Mouse (Mus musculus) limb, embryonic 10.5 days (tissue): ENCODE measurements around the gene Immp2l. TPM values are rescaled to one million over a fixed set of nuclear protein-coding genes. Genes with fewer than 3 reads are reported as not detected.

Source experiments
- DNase-seq: peaks from one replicate; pipeline ENCODE4 v3.0.0-alpha.2; 2017; ENCODE audit warnings: low spot score
- H3K27ac ChIP-seq: fragments of 300-500 bp; sonication (generic); 2 replicates; pipeline ENCODE4 v1.5.1; 2016; ENCODE audit warnings: mild to moderate bottlenecking
- H3K27me3 ChIP-seq: fragments of 300-500 bp; sonication (generic); 2 replicates; pipeline ENCODE4 v1.6.1; 2016; ENCODE audit warnings: low read depth, mild to moderate bottlenecking; ENCODE audit not compliant: poor library complexity, severe bottlenecking
- H3K36me3 ChIP-seq: fragments of 300-500 bp; sonication (generic); 2 replicates; pipeline ENCODE4 v1.6.1; 2016; ENCODE audit warnings: mild to moderate bottlenecking, moderate library complexity
- H3K4me1 ChIP-seq: fragments of 300-500 bp; sonication (generic); 2 replicates; pipeline ENCODE4 v1.6.1; 2016
- H3K4me3 ChIP-seq: fragments of 300-500 bp; sonication (generic); 2 replicates; pipeline ENCODE4 v1.5.1; 2016; ENCODE audit warnings: mild to moderate bottlenecking, moderate library complexity
- H3K9me3 ChIP-seq: fragments of 300-500 bp; sonication (generic); replicated peaks from 2 replicates; pipeline ENCODE4 v1.6.1; 2016; ENCODE audit warnings: mild to moderate bottlenecking
- WGBS: fragments of 180-500 bp; shearing (Covaris S2); methylation state at CpG from one replicate; pipeline ENCODE4 v1.1.7; 2016; 5-methylcytosine and 5-hydroxymethylcytosine counted together
- polyA plus RNA-seq: library from polyadenylated mRNA; unstranded; fragments of >200 nt; fragmentation: Nextera tagmentation; extraction: Ambion mirVana; gene quantifications from 2 replicates; pipeline ENCODE4 v1.2.1, GENCODE M21; 2016

Gene Immp2l
- polyA plus RNA-seq, 1 experiment from 2014 or later = 8.5 TPM

DNA sequence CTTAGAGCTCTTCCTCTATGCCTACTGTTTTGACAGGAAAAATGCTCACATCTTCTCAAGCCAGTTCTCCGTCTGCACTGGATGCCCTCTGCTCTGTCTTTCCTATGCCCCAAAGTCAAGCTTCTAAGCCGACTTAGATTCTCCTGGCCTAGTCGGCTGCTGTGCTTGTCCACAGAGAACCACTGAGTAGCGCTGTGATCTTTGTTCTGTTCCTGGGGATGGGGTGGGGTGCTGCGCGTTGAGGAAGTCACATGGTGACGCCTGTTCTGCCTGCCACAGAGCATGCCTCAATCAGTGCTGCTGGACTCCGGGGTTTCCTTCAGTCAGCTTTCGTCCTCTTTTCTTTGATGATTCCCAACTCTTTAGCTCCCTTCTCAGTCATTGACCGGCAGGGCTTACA, 470.7 kb downstream of the Immp2l start:
- Histone ChIP-seq H3K9me3 (no peaks in the 10 kb centered on the region), H3K27me3 (no peaks in the 10 kb centered on the region), H3K4me1 (peaks cover 5% of the 10 kb centered on the region; the same call in 1 of the 2 replicates), H3K36me3 (no peaks in the 10 kb centered on the region), H3K27ac (peak overlapping the region; percentile 17; the same call in 1 of the 2 replicates), H3K4me3 (no peak overlapping the region)
- 38% methylated on average over 10 of the region's 10 CpGs for WGBS
- no peak for DNase-seq

DNA sequence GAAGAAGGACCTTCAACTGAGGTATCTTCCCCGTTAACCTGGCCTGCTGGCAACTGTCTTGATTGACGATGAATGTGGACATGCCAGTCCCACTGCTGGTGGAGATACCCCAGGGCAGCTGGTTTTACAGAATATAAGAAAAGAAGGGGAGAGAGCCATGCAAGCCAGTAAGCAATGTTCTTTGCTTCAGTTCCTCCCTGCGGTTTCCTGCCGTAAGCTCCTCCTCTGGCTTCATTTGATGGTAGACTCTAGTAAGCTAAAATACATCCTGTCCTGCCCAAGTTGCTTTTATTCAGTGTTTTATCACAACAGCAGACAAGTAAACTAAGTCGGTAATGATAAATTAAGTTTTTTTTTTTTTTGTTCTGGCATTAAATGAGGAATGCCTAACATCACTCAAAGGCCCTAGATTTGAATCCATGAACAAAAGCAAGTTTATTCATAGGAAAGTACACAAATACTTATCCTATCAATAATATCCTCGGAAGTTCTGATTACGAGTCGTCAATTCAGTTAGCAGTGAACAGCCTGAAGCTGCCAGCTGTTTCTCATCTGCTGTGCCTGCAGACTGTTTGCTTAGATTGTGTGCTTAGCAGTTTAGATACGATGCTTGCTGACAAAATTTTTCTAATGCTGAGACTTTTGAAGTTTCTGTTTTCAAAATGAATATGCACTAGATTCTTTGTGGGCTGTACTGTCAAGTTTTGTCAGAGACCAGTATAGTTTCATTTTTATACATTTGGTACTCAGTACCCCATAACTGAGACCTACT, 476.3 kb downstream of the Immp2l start:
- Histone ChIP-seq H3K36me3 (no peaks in the 10 kb centered on the region), H3K27ac (no peak overlapping the region), H3K9me3 (no peaks in the 10 kb centered on the region), H3K27me3 (no peaks in the 10 kb centered on the region), H3K4me3 (no peak overlapping the region), H3K4me1 (0 out of 2 replicates have a peak, but pooled peaks cover 3% of the 10 kb centered on the region)
- DNase-seq = no peak
- WGBS = 75% methylated on average over 9 of the region's 9 CpGs

- Histone ChIP-seq H3K4me3 (no peak overlapping the region), H3K27ac (no peak overlapping the region), H3K36me3 (no peaks in the 10 kb centered on the region), H3K9me3 (no peaks in the 10 kb centered on the region), H3K27me3 (no peaks in the 10 kb centered on the region), H3K4me1 (no peaks in the 10 kb centered on the region)
- no peak for DNase-seq
- WGBS = 91% methylated on average over 4 of the region's 4 CpGs
Measured at GRCm38 (mm10) chr12:41508610-41509009, 484.7 kb downstream of the Immp2l start.

DNA sequence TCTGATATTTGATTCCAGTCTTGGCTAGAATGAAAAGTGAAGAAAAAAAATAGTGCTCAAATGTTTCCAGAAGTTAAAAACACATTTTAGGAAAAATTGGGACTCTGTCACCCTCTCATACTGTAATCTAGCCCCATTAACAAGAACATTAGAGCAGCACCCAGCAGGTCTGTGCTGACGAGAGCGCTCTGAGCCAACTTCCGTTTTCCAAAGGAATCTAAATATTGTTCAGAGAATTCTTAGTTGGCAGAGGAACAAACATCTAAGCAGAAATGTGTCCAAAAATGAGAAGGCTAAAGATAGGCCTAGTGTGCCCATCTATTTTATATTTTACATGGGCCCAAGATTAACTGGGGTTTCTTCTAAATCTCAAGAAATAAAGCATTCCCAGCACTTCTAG, 486.7 kb downstream of the Immp2l start:
- 93% methylated on average over 3 of the region's 3 CpGs for WGBS
- no peak overlapping the region for H3K27ac ChIP-seq

GRCm38 (mm10) chr12:41518897-41519296, 495.0 kb downstream of the Immp2l start:
- WGBS = 71% methylated on average over 5 of the region's 5 CpGs
- H3K4me3 ChIP-seq = no peak overlapping the region
- no peaks in the 10 kb centered on the region for H3K9me3 ChIP-seq
- no peaks in the 10 kb centered on the region for H3K27me3 ChIP-seq
- no peak for DNase-seq
- H3K4me1 ChIP-seq = no peaks in the 10 kb centered on the region
- H3K27ac ChIP-seq = no peak overlapping the region
- no peaks in the 10 kb centered on the region for H3K36me3 ChIP-seq

More for the DNA sequence above, 486.7 kb downstream of the Immp2l start:
- no peaks in the 10 kb centered on the region for H3K9me3 ChIP-seq
- H3K27me3 ChIP-seq = no peaks in the 10 kb centered on the region
- H3K4me1 ChIP-seq = no peaks in the 10 kb centered on the region
- H3K4me3 ChIP-seq = no peak overlapping the region
- no peaks in the 10 kb centered on the region for H3K36me3 ChIP-seq
- no peak for DNase-seq

GRCm38 (mm10) chr12:41520326-41520725, 496.4 kb downstream of the Immp2l start:
- Histone ChIP-seq H3K27ac (no peak overlapping the region), H3K4me1 (no peaks in the 10 kb centered on the region), H3K4me3 (no peak overlapping the region), H3K27me3 (no peaks in the 10 kb centered on the region), H3K9me3 (no peaks in the 10 kb centered on the region), H3K36me3 (no peaks in the 10 kb centered on the region)
- no peak for DNase-seq
- WGBS = 82% methylated on average over 2 of the region's 2 CpGs

DNA sequence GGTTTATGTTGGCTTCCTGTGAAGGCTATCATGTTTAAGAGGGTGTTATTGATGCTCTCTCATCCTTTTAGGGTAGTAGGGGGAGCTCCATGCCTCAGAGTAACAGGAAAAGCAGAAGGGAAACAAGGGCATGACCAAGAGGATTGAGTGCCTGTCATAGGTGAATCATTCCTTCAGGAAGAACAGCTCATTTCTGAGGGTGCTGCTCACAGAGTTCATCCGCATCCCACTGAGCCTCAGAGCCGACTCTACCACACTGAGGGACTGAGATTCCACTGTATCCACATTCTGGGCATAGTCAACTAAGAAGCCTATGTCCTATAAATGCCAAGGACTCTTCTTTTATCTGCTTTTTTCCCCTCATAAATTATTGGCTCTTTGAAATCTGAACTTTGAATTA, 497.8 kb downstream of the Immp2l start:
- Histone ChIP-seq H3K9me3 (no peaks in the 10 kb centered on the region), H3K27ac (no peak overlapping the region), H3K4me1 (no peaks in the 10 kb centered on the region), H3K36me3 (no peaks in the 10 kb centered on the region), H3K4me3 (no peak overlapping the region), H3K27me3 (no peaks in the 10 kb centered on the region)
- 84% methylated on average over 2 of the region's 2 CpGs for WGBS
- no peak for DNase-seq

GRCm38 (mm10) chr12:41526688-41527087, 502.8 kb downstream of the Immp2l start:
- no peaks in the 10 kb centered on the region for H3K9me3 ChIP-seq
- H3K27me3 ChIP-seq = no peaks in the 10 kb centered on the region
- 74% methylated on average over 2 of the region's 2 CpGs for WGBS
- no peak for DNase-seq
- no peaks in the 10 kb centered on the region for H3K4me1 ChIP-seq
- H3K27ac ChIP-seq = no peak overlapping the region
- H3K4me3 ChIP-seq = no peak overlapping the region
- no peaks in the 10 kb centered on the region for H3K36me3 ChIP-seq

GRCm38 (mm10) chr12:41528410-41528809, 504.5 kb downstream of the Immp2l start:
- H3K9me3 ChIP-seq = no peaks in the 10 kb centered on the region
- H3K27me3 ChIP-seq = no peaks in the 10 kb centered on the region
- H3K36me3 ChIP-seq = no peaks in the 10 kb centered on the region
- no peak for DNase-seq
- no peak overlapping the region for H3K4me3 ChIP-seq
- WGBS = 85% methylated on average over 4 of the region's 4 CpGs
- no peak overlapping the region for H3K27ac ChIP-seq
- H3K4me1 ChIP-seq = no peaks in the 10 kb centered on the region

DNA sequence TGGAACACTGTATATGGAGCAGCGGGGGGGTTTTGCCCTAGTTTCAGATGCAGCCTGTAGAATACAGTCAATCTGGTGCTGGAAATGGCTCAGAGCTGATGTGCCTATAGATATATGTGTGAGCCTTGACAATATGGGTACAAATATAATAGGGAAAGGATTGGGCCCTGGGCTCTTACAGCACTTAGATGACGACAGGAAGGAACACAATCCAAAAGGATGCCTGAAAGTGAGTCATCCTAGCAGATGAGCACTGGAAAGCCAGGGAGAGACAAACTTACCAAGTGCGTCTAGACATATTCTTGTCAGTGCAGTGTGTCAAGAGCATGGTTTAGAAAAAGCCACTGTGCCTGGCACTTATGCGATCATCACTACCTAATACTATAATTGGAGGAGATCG, 516.1 kb downstream of the Immp2l start:
- WGBS = 91% methylated on average over 5 of the region's 5 CpGs
- DNase-seq = no peak
- Histone ChIP-seq H3K4me3 (no peak overlapping the region), H3K4me1 (no peaks in the 10 kb centered on the region), H3K27me3 (no peaks in the 10 kb centered on the region), H3K36me3 (no peaks in the 10 kb centered on the region), H3K9me3 (no peaks in the 10 kb centered on the region), H3K27ac (no peak overlapping the region)

DNA sequence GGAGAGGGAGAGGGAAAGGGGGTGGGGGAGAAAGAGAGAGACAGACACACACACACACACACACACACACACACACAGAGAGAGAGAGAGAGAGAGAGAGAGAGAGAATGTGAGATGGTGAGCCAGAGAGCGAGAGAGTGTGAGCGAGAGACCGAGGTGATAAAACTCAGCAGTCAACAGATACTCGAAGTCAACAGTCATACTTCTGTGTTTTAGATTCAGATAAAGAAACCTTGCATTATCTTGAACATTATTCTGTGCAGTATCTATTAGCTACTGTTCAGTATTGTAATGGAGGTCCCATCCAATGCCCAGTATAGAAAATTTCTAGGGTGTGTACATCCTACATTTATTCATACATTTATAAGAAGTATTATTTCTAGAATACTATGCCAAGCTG, 527.7 kb downstream of the Immp2l start:
- WGBS = 89% methylated on average over 4 of the region's 4 CpGs
- Histone ChIP-seq H3K4me3 (no peak overlapping the region), H3K36me3 (no peaks in the 10 kb centered on the region), H3K9me3 (no peaks in the 10 kb centered on the region), H3K27me3 (no peaks in the 10 kb centered on the region), H3K27ac (no peak overlapping the region), H3K4me1 (peaks cover 6% of the 10 kb centered on the region)
- no peak for DNase-seq

DNA sequence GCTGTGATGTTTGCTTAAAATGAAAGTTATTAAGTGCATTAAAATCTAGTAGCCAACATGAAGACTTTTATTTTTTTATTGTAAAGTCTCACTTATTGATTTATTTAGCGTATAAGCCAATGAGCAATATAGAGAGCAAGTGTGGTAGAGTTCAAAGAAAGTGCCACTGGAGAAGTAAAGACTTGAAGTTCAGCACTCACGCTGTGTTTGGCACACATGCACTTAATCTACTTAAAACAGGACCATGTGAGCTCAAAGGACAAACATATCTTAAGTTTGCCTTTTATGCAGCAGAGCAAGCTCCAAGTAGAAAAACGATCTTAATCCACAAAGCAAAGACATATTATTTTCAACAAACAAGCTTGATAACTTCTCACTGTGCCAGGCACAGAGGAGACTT, 533.9 kb downstream of the Immp2l start:
- no peak for DNase-seq
- Histone ChIP-seq H3K27me3 (no peaks in the 10 kb centered on the region), H3K4me3 (no peak overlapping the region), H3K27ac (no peak overlapping the region), H3K4me1 (peaks cover 25% of the 10 kb centered on the region), H3K36me3 (no peaks in the 10 kb centered on the region), H3K9me3 (no peaks in the 10 kb centered on the region)
- WGBS = 56% methylated on average over 3 of the region's 3 CpGs

- no peaks in the 10 kb centered on the region for H3K27me3 ChIP-seq
- no peaks in the 10 kb centered on the region for H3K36me3 ChIP-seq
- H3K27ac ChIP-seq = no peak overlapping the region
- WGBS = 35% methylated on average over 5 of the region's 5 CpGs
- peaks cover 25% of the 10 kb centered on the region for H3K4me1 ChIP-seq
- no peak for DNase-seq
- no peak overlapping the region for H3K4me3 ChIP-seq
- H3K9me3 ChIP-seq = no peaks in the 10 kb centered on the region
Measured at GRCm38 (mm10) chr12:41558956-41559735, 535.3 kb downstream of the Immp2l start.
